Mouse (Mus musculus) limb, embryonic 14.5 days (tissue): ENCODE data around the gene Egfl6. TPM values are rescaled to one million over a fixed set of nuclear protein-coding genes. Genes with fewer than 3 reads are reported as not detected.
A peak's percentile ranks its signal among the peaks of the same experiment; 100 is the strongest.

Experiments
- ATAC-seq: fragments of 200-750 bp; cut with Nextera tagmentation; 2 replicates; pipeline ENCODE4 v1.8.0; 2017; ENCODE audit warnings: low read depth, moderate number of reproducible peaks, moderate TSS enrichment; ENCODE audit not compliant: low FRiP score
- DNase-seq: peaks from one replicate; pipeline ENCODE4 v3.0.0-alpha.2; 2015; ENCODE audit warnings: low spot score
- H3K27ac ChIP-seq: fragments of 300-500 bp; sonication (generic); replicated peaks from 2 replicates; pipeline ENCODE4 v1.5.1; 2014; ENCODE audit warnings: low read depth, mild to moderate bottlenecking, low read length, moderate library complexity, mixed read lengths
- H3K27me3 ChIP-seq: fragments of 300-500 bp; sonication (generic); 2 replicates; pipeline ENCODE4 v1.6.1; 2014; ENCODE audit warnings: low read length, mixed read lengths; ENCODE audit not compliant: control insufficient read depth, insufficient read depth
- H3K36me3 ChIP-seq: fragments of 300-500 bp; sonication (generic); 2 replicates; pipeline ENCODE4 v1.6.1; 2014; ENCODE audit warnings: mild to moderate bottlenecking, low read length, moderate library complexity, mixed read lengths; ENCODE audit not compliant: control insufficient read depth, insufficient read depth
- H3K4me1 ChIP-seq: fragments of 300-500 bp; sonication (generic); 2 replicates; pipeline ENCODE4 v1.6.1; 2014; ENCODE audit warnings: antibody characterized with exemption, low read length, mixed read lengths; ENCODE audit not compliant: control insufficient read depth, insufficient read depth
- H3K4me2 ChIP-seq: fragments of 300-500 bp; sonication (generic); replicated peaks from 2 replicates; pipeline ENCODE4 v1.6.1; 2014; ENCODE audit warnings: low read depth, mild to moderate bottlenecking, low read length, moderate library complexity; ENCODE audit not compliant: severe bottlenecking
- H3K4me3 ChIP-seq: fragments of 300-500 bp; sonication (generic); replicated peaks from 2 replicates; pipeline ENCODE4 v1.5.1; 2014; ENCODE audit warnings: low read length
- H3K9ac ChIP-seq: fragments of 300-500 bp; sonication (generic); 2 replicates; pipeline ENCODE4 v1.6.1; 2014; ENCODE audit warnings: mild to moderate bottlenecking, low read depth, low read length, moderate library complexity; ENCODE audit not compliant: severe bottlenecking
- H3K9me3 ChIP-seq: fragments of 300-500 bp; sonication (generic); 2 replicates; pipeline ENCODE4 v1.6.1; 2016; ENCODE audit warnings: low read length; ENCODE audit not compliant: control insufficient read depth
- POLR2A ChIP-seq: fragments of 200-500 bp; IDR thresholded peaks from 2 replicates; pipeline ENCODE4 v1.8.0; 2012; ENCODE audit warnings: inconsistent platforms, mild to moderate bottlenecking, moderate library complexity, borderline replicate concordance; ENCODE audit not compliant: insufficient read depth, insufficient read length; ENCODE audit errors: extremely low read depth
- WGBS: fragments of 180-500 bp; shearing (Covaris S2); extraction: QIAGEN DNeasy Blood & Tissue Kit; methylation state at CpG from one replicate; pipeline ENCODE4 v1.1.7; 2014; 5-methylcytosine and 5-hydroxymethylcytosine counted together
- polyA plus RNA-seq, 2 experiments: library from polyadenylated mRNA; depleted of rRNA in 1 of 2; stranded (reverse) in 1 of 2; unstranded in 1 of 2; fragments of >200 nt; fragmentation: Nextera tagmentation in 1 of 2; extraction: Ambion mirVana in 1 of 2; gene quantifications; 2 replicates each; pipeline versions ENCODE4 v1.2.1 to v1.2.3; 2012 to 2014

Gene Egfl6
- polyA plus RNA-seq, 2 experiments: 86.2 to 97.0 TPM

GRCm38 (mm10) chrX:166478631-166479364 lies 106.7 kb downstream of the Egfl6 start:
- no peak for TF ChIP-seq POLR2A
- WGBS: 25% methylated on average over 28 of the region's 28 CpGs
- Histone ChIP-seq H3K4me2 (peak overlapping the region; percentile 51), H3K27ac (peak overlapping the region; percentile 84; the same call in 1 of the 2 replicates), H3K4me1 (no peaks in the 10 kb centered on the region), H3K27me3 (no peaks in the 10 kb centered on the region), H3K36me3 (peaks cover 4% of the 10 kb centered on the region; the same call in 1 of the 2 replicates), H3K9ac (peak overlapping the region; percentile 70), H3K4me3 (peak overlapping the region; percentile 63), H3K9me3 (no peaks in the 10 kb centered on the region)
- no peak for DNase-seq
- peak; percentile 39 for ATAC-seq

GRCm38 (mm10) chrX:166477393-166477792 lies 108.1 kb downstream of the Egfl6 start:
- Histone ChIP-seq H3K9ac (no peak overlapping the region), H3K4me3 (peak overlapping the region; percentile 63), H3K9me3 (no peaks in the 10 kb centered on the region), H3K4me2 (peak overlapping the region; percentile 51), H3K27me3 (no peaks in the 10 kb centered on the region), H3K36me3 (peaks cover 4% of the 10 kb centered on the region; the same call in 1 of the 2 replicates), H3K4me1 (no peaks in the 10 kb centered on the region), H3K27ac (peak overlapping the region; percentile 19; the same call in 1 of the 2 replicates)
- no peak for TF ChIP-seq POLR2A
- no peak for ATAC-seq
- DNase-seq: no peak
- WGBS: 64% methylated on average over 6 of the region's 6 CpGs

Other genes starting within 250 kb of the Egfl6 start
- 10.8 and 12.3 TPM in 2 replicates for gene Trappc2, start 145.1 kb downstream of the Egfl6 start, polyA plus RNA-seq (2012; rRNA removed)
- 23.7 and 25.5 TPM in 2 replicates for gene Trappc2, start 145.1 kb downstream of the Egfl6 start, polyA plus RNA-seq (2014; fragmentation: Nextera tagmentation; extraction: Ambion mirVana)
- gene Ofd1, start 145.0 kb downstream of the Egfl6 start, polyA plus RNA-seq (2012; rRNA removed): 4.9 and 6.6 TPM in 2 replicates
- gene Ofd1, start 145.0 kb downstream of the Egfl6 start, polyA plus RNA-seq (2014; fragmentation: Nextera tagmentation; extraction: Ambion mirVana): 7.2 and 7.3 TPM in 2 replicates
- 25.2 and 32.3 TPM in 2 replicates for gene Rab9, start 105.9 kb downstream of the Egfl6 start, polyA plus RNA-seq (2012; rRNA removed)
- gene Rab9, start 105.9 kb downstream of the Egfl6 start, polyA plus RNA-seq (2014; fragmentation: Nextera tagmentation; extraction: Ambion mirVana): 63.1 and 65.8 TPM in 2 replicates
- gene Tceanc, start 67.2 kb downstream of the Egfl6 start, polyA plus RNA-seq (2012; rRNA removed): 3.9 and 4.5 TPM in 2 replicates
- gene Tceanc, start 67.2 kb downstream of the Egfl6 start, polyA plus RNA-seq (2014; fragmentation: Nextera tagmentation; extraction: Ambion mirVana): 7.3 and 8.8 TPM in 2 replicates